Mouse (Mus musculus): Measurements from ENCODE around the gene Pla2g4b.

DNA sequence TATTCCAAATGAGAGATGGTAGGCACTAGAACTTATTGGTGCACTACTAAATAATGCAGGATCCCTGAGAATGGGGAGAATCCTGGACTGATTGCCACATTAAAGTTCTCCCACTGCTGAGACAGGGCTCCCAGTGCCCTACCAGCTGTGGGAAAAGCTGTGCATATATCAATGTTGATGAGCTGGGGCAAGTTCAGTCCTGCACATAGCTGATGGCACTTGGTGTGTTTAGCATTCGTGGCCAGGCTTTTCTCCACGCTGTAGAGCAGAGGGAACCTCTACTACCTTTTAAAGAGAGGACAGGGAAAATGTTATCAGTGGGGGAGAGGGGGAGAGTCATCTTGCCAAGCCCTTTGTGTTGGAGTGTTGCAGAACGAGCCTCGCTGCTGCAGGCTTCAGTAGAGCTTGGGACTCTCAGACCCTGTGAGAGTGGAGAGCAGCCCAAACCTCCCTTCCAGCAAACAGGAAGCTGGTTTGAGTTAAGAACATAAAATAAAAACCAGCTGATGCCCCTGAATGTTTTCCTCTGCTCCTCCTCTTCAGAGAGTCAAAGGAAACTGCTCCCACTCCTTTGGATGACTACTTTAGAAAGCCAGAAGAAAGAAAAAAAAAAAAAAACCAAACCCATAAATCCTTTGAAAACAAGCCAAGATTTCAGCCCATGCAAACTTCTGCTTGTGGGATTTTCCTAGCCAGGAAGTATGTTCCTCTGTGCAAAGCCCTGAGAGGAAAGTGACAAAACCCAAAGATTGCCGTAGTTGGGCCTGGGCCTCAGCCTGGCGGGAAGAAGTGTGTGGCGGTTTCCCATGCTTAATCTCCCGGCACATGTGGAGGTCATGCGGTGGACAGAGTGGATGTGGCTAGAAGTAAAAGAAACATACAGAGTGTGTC, 37.6 kb upstream of the Pla2g4b start:
- no peak for TF ChIP-seq GATA1 (IDR thresholded peaks at IDR 0.05; ENCODE audit: low read length)
- TF ChIP-seq TAL1 (IDR thresholded peaks at IDR 0.05; ENCODE audit: low read length): no peak
